Mouse (Mus musculus) left cerebral cortex, adult 8-10 months (tissue): ENCODE measurements around the gene Ocrl. TPM values are rescaled to one million over a fixed set of nuclear protein-coding genes. Genes with fewer than 3 reads are reported as not detected.

Experiments used
- DNase-seq, 2 experiments: peaks; one replicate each; pipeline ENCODE4 v3.0.0; 2022; ENCODE audit warnings: low spot score in 2 of 2
- total RNA-seq, 4 experiments: library from RNA; stranded (reverse); gene quantifications; 2 replicates each; pipeline ENCODE4 v1.2.4; 2022

Gene Ocrl
- 10 to 100 TPM; 52.1 to 55.3 (median 54.5) TPM for total RNA-seq

DNA sequence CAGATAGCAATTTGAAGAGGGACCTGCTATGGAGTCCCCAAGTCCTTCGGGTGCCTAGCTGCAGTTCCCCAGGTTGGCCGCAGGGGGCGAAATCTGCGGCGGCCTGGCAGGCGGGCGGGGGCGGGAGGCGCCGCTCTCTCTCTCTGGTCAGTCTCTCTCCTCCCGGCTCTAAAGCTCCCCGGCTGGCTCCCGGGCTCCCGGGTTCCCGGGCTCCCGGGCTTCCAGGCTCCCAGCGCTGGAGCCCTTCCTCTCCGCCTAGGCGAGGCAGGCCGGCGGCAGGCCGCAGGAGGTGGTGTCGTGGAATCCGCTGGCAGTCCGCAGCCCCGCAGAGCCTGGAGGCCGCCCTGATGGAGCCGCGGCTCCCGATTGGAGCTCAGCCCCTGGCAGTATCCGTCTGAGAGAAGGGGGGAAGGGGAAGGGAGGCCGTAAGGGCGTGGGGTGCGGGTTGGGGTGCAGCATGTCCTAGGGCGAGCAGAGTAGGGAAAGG is at the start of gene Ocrl:
Ocrl (plus strand) TSS at position 82 of the 487 bp plus-strand sequence.
- peak; percentile 30 to 42 for DNase-seq

DNA sequence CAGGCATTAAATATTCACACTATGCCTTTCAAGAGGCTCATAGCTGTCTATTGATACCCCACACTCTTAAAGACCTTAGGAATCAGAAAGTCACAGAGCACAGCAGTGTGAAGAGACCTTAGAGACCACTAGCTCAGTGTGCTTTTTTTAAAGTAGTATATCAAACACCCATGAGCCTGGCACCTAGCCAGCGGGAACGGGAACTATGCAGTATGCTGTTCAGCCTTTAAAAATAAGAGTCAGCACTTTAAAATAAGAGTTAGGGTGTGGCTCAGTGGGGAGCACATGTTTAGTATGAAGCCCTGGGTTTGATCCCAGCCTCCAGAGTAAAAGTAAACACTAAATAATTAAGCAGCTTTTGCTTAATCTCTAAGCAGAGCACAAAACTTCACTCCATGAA is 32.1 kb upstream of the Ocrl start:
- no peak for DNase-seq

DNA sequence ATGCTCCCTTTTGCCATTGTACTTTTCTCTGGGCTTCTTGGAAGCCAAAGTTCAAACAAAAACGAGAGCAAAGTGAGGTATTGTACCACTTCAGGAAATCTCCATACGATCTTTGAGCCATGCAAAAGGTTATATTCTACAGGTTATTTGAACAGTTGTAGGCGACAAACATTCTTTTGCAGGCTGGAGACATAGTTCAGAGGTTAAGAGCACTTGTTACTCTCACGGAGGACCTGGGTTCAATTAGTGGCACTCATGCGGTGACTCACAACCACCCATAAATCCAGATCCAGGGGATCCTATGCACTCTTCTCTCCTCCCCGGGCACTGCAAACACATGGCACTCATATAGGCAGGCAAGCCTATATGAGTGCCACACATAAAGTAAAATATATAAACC is 29.4 kb upstream of the Ocrl start:
- no peak for DNase-seq

- no peak for DNase-seq
Measured at GRCm38 (mm10) chrX:47887401-47887800, 24.8 kb upstream of the Ocrl start.

- DNase-seq, result no peak
Measured at GRCm38 (mm10) chrX:47891243-47891906, 20.8 kb upstream of the Ocrl start.

GRCm38 (mm10) chrX:47891907-47892430 is 20.2 kb upstream of the Ocrl start:
- peak; percentile 5 to 23 for DNase-seq

DNA sequence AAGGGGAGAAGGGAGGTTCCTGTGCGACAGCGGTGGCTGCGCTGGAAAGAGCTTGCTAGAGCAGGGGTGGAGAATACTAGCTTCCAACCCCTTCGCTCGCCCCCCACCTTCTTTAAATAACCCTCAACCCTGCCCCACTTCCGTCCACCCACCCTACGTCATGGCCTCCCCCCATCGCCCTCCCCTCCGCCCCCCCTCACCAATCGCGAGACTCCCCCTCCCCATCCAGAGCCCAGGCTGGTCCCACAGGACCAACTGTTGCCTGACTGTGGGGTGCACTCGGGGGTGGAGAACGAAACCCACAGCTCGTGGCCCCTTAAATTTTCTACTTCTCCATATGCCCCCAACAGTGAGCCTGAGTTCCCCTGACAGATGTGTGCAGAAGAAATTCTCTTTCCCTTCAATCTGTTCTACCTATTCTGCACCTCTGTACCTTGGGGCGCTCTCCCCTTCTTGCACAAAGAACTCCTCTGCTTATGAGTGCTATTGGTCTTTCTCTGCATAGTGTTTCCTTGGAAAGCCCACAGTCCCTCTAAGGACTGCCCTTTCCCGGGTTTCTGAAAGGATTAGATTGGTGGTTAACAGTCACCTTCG is 19.7 kb upstream of the Ocrl start, which contains the start of gene Smarca1:
Smarca1 (minus strand) TSS at position 544 of the 594 bp plus-strand sequence.
- DNase-seq, result no peak

GRCm38 (mm10) chrX:47912904-47913542 is 836 bp downstream of the Ocrl start:
- DNase-seq, result no peak

DNA sequence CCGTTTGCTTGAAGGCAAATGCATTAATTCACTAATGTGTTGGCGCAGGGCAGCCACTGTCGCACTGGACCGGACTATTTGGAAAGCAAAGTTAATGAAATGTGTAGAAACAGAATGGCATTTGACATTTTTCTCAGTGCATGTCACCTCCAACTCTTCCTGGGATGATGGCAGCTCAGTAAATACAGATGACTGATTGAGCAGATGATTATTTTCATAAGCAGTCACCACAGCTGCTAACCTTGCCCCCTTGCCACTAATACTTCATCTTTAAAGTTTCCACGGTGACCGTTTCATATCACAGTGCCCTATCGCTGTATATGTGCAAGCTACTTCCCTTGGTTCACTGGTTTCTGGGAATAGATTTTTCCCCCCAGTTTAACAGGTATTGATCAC is 1.4 kb downstream of the Ocrl start:
- DNase-seq, result no peak

- DNase-seq, result no peak
Measured at GRCm38 (mm10) chrX:47916831-47917230, 4.6 kb downstream of the Ocrl start.

- DNase-seq, result no peak
Measured at GRCm38 (mm10) chrX:47920541-47920940, 8.4 kb downstream of the Ocrl start.

- DNase-seq, result no peak
Measured at GRCm38 (mm10) chrX:47927981-47928380, 15.8 kb downstream of the Ocrl start.

- DNase-seq, result no peak
Measured at GRCm38 (mm10) chrX:47930449-47930848, 18.3 kb downstream of the Ocrl start.

GRCm38 (mm10) chrX:47934352-47934751 is 22.2 kb downstream of the Ocrl start:
- no peak for DNase-seq

DNA sequence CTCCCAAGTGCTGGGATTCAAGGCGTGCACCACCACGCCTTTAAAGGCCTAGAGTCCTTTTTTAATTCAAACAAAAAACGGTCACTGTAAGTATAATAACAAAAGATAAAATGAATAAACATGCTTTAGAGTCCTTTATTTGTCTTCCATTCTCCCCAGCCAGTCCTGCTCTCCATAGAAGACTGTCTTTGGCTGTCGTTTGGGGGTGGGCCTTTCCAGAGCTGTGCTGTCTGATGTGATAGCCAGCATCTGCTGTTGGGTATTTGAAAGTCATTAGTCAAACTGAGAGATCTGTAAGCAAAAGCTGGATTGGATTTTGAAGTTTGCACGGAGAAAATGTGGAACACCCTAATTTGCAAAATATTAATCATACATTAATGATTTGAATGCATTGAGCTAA is 24.7 kb downstream of the Ocrl start:
- no peak for DNase-seq

DNA sequence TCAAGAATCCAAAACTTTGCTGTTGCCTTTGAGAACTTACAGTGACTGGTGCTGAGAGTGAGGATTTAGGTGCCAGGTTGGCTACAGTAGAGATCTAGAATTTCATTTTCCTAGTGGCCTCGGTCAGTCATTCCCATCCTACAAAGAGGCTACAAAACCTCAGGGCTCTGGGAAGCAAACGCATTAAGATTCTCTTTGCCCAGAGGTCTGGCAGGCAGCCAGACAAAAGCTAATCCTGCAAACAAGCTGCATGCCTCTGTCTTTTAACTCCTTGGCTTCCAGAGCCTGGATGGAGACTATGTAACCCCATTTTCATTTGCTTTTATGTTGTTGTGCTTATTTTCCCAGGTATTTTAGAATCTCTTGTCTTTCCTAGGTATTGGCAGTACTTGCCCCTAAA is 25.6 kb downstream of the Ocrl start:
- no peak for DNase-seq

DNA sequence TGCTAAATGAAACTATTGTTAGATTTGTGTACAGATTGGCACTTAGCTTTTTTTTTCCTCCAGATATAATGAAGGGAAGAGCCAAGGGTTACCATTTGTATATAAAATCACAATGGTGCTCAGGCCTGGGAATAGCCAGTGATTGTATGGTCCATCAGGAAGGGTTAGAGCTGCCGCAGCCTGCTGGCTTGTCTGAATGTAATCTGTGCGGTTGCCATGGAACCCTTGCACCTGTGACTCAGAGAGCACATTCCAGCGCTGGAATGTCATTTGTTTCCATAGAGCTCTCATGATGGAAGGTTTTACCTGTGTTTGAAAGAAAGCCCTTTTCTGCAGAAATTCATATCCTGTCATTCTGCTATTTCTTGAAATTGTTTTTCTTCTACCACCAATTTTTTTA is 37.5 kb downstream of the Ocrl start:
- no peak for DNase-seq

DNA sequence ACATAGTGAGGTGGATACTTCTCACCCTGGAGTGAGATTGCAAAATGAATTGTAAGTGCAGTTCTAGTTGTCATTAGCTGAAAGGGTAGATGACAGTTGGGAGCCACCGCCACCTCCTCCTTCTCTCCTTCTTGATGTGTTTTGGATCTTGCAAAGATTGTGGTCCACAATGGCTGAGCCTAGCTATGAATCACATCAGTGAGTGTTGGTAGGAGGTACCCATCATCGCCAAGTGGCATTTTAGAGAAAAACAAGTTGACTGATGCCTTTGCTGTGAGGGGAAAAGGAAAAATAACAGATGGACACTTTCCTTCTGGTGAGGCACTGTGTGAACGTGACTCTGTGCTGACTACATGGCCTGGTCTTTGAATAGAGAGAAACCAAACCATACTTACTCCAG is 50.4 kb downstream of the Ocrl start:
- peak in 1 of 2 experiments; percentile 15 for DNase-seq

- DNase-seq, result peak; percentile 9 to 51
Measured at GRCm38 (mm10) chrX:47970371-47970770, 58.2 kb downstream of the Ocrl start.

DNA sequence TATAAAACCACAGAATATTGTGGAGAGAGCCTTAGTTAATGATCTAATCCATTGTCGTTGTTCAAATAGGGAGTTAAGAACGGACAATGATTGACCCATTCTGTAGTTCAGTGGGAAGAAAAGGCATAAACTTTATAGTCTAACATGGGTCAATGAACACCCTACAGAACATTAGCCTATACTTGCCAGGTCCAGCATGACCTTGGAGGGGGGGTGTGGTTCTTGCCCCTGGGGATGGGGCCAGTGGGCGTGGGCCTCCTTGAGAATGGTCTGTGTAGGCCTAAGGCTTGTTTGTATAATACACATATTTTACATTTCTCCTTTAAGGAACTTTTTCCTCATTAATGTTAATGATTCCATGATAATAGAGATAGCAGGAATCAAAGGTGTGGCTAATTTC is 58.7 kb downstream of the Ocrl start:
- DNase-seq, result no peak

- no peak for DNase-seq
Measured at GRCm38 (mm10) chrX:47971366-47972128, 59.4 kb downstream of the Ocrl start.

- peak in 1 of 2 experiments; percentile 44 for DNase-seq
Measured at GRCm38 (mm10) chrX:47976551-47976950, 64.4 kb downstream of the Ocrl start.
